In genomic region chr4:135872015-135872414, GRCm38 (mm10) we compare ENCODE assay signal across 8 mouse cellular contexts. TPM values are rescaled to one million over a fixed set of nuclear protein-coding genes. Genes with fewer than 3 reads are reported as not detected.
A peak's percentile ranks its signal among the peaks of the same experiment; 100 is the strongest.
DNase-seq lines count a peak whose midpoint lies in the region; ATAC-seq lines count a peak whose summit lies in the region.

No protein-coding gene starts in this region.

- ATAC-seq in heart, embryonic 15.5 days (replicated peaks; ENCODE audit: insufficient number of reproducible peaks, insufficient read depth, low FRiP score, low read depth): no peak
- no peak for ATAC-seq in hindbrain, embryonic 15.5 days (ENCODE audit: low FRiP score, low read depth)
- ATAC-seq in midbrain, embryonic 14.5 days (ENCODE audit: low FRiP score, low TSS enrichment): no peak

- intact Hi-C loops in heart, postnatal 25 days (cut with DNase I): loop anchor here (10.0 kb wide), 1 partner anchor 167 kb away; no protein-coding TSS in a partner anchor
- intact Hi-C loops in left cerebral cortex, postnatal 4 days (cut with DNase I): loop anchor here (5.0 kb wide), 1 partner anchor 70 kb away; no protein-coding TSS in a partner anchor

- peaks cover 18% of the 10 kb centered on the region for H3K36me3 ChIP-seq in heart, embryonic 15.5 days
- peaks cover 20% of the 10 kb centered on the region for H3K36me3 ChIP-seq in hindbrain, embryonic 15.5 days
- H3K36me3 ChIP-seq in midbrain, embryonic 14.5 days (ENCODE audit: control insufficient read depth, insufficient read depth, low read length): peaks cover 23% of the 10 kb centered on the region

- peak overlapping the region; percentile 67 for H3K4me3 ChIP-seq in heart, embryonic 15.5 days
- H3K4me3 ChIP-seq in hindbrain, embryonic 15.5 days: peak overlapping the region; percentile 82
- peak overlapping the region; percentile 68 for H3K4me3 ChIP-seq in midbrain, embryonic 14.5 days (replicated peaks; ENCODE audit: low read depth, low read length)

- no peaks in the 10 kb centered on the region for H3K9me3 ChIP-seq in heart, embryonic 15.5 days (replicated peaks)
- no peaks in the 10 kb centered on the region for H3K9me3 ChIP-seq in hindbrain, embryonic 15.5 days
- H3K9me3 ChIP-seq in midbrain, embryonic 14.5 days (ENCODE audit: control insufficient read depth, low read length): no peaks in the 10 kb centered on the region

- H3K27ac ChIP-seq in heart, embryonic 15.5 days: peak overlapping the region; percentile 97
- peak overlapping the region; percentile 32; the same call in 1 of the 2 replicates for H3K27ac ChIP-seq in hindbrain, embryonic 15.5 days (replicated peaks)
- H3K27ac ChIP-seq in midbrain, embryonic 14.5 days (replicated peaks; ENCODE audit: low read depth, low read length): no peak overlapping the region

- 32% methylated on average over 3 of the region's 3 CpGs for WGBS in heart, embryonic 15.5 days
- WGBS in hindbrain, embryonic 15.5 days: 39% methylated on average over 3 of the region's 3 CpGs
- WGBS in midbrain, embryonic 14.5 days: 44% methylated on average over 3 of the region's 3 CpGs

- peak overlapping the region; percentile 67 for H3K4me2 ChIP-seq in heart, embryonic 15.5 days
- peak overlapping the region; percentile 67 for H3K4me2 ChIP-seq in hindbrain, embryonic 15.5 days
- peak overlapping the region; percentile 67 for H3K4me2 ChIP-seq in midbrain, embryonic 14.5 days (ENCODE audit: low read length)

- no peak for DNase-seq in heart, postnatal 25 days (ENCODE audit: low spot score)
- peak; percentile 39 for DNase-seq in adipocyte (ENCODE audit: low spot score)
- DNase-seq in midbrain, embryonic 14.5 days: no peak
- no peak for DNase-seq in urinary bladder, adult 2 months (ENCODE audit: low spot score)
- DNase-seq in left cerebral cortex, postnatal 4 days: no peak
- no peak for DNase-seq in left cerebral cortex, adult 18-20 months (ENCODE audit: low spot score in 2 of 2)

- H3K27me3 ChIP-seq in heart, embryonic 15.5 days: no peaks in the 10 kb centered on the region
- H3K27me3 ChIP-seq in hindbrain, embryonic 15.5 days: no peaks in the 10 kb centered on the region
- H3K27me3 ChIP-seq in midbrain, embryonic 14.5 days (ENCODE audit: control insufficient read depth, insufficient read depth, low read length): no peaks in the 10 kb centered on the region

- peak overlapping the region; percentile 83 for H3K9ac ChIP-seq in heart, embryonic 15.5 days
- H3K9ac ChIP-seq in hindbrain, embryonic 15.5 days: peak overlapping the region; percentile 88
- peak overlapping the region; percentile 17; the same call in 1 of the 2 replicates for H3K9ac ChIP-seq in midbrain, embryonic 14.5 days (replicated peaks; ENCODE audit: low read length)

- peaks cover 53% of the 10 kb centered on the region for H3K4me1 ChIP-seq in heart, embryonic 15.5 days (replicated peaks)
- H3K4me1 ChIP-seq in hindbrain, embryonic 15.5 days (replicated peaks): peaks cover 57% of the 10 kb centered on the region
- H3K4me1 ChIP-seq in midbrain, embryonic 14.5 days (ENCODE audit: control insufficient read depth, insufficient read depth, low read length): peaks cover 46% of the 10 kb centered on the region

RNA-seq across cellular contexts. Expression of gene Pnrc2, which starts 1.6 kb away (rescaled TPM):
- 123 and 130 TPM in 2 replicates for polyA plus RNA-seq in heart, embryonic 15.5 days (2015; fragmentation: Nextera tagmentation; extraction: Ambion mirVana)
- total RNA-seq in heart, postnatal 25 days (2021): 10 to 100 TPM; 57.7 to 67.0 TPM
- polyA plus RNA-seq in hindbrain, embryonic 15.5 days (2015; fragmentation: Nextera tagmentation; extraction: Ambion mirVana): 97.7 and 97.9 TPM in 2 replicates
- 90.8 and 122 TPM in 2 replicates for polyA plus RNA-seq in midbrain, embryonic 14.5 days (2014; fragmentation: Nextera tagmentation; extraction: Ambion mirVana)
- 100 and 122 TPM in 2 replicates for polyA plus RNA-seq in urinary bladder, adult 2 months (2012; rRNA removed)
- 10 to 100 TPM; 41.1 to 45.2 TPM for total RNA-seq in left cerebral cortex, postnatal 4 days (2021)
- 10 to 100 TPM; 39.6 to 52.7 TPM for total RNA-seq in left cerebral cortex, adult 18-20 months (2021)

RNA-seq across cellular contexts. Expression of gene Srsf10, which starts 16.5 kb away (rescaled TPM):
- 127 and 131 TPM in 2 replicates for polyA plus RNA-seq in heart, embryonic 15.5 days (2015; fragmentation: Nextera tagmentation; extraction: Ambion mirVana)
- 10 to 100 TPM; 41.7 to 47.7 TPM for total RNA-seq in heart, postnatal 25 days (2021)
- 164 and 168 TPM in 2 replicates for polyA plus RNA-seq in hindbrain, embryonic 15.5 days (2015; fragmentation: Nextera tagmentation; extraction: Ambion mirVana)
- polyA plus RNA-seq in midbrain, embryonic 14.5 days (2014; fragmentation: Nextera tagmentation; extraction: Ambion mirVana): 247 and 266 TPM in 2 replicates
- 50.8 and 61.7 TPM in 2 replicates for polyA plus RNA-seq in urinary bladder, adult 2 months (2012; rRNA removed)
- total RNA-seq in left cerebral cortex, postnatal 4 days (2021): 100 to 1,000 TPM; 103 to 120 TPM
- 10 to 100 TPM; 72.3 to 76.1 TPM for total RNA-seq in left cerebral cortex, adult 18-20 months (2021)

RNA-seq across cellular contexts. Expression of gene Cnr2, which starts 23.2 kb away (rescaled TPM):
- polyA plus RNA-seq in heart, embryonic 15.5 days (2015; fragmentation: Nextera tagmentation; extraction: Ambion mirVana): 0.49 and 0.55 TPM in 2 replicates
- total RNA-seq in heart, postnatal 25 days (2021): under 1 TPM; 0.34 to 0.36 TPM
- polyA plus RNA-seq in hindbrain, embryonic 15.5 days (2015; fragmentation: Nextera tagmentation; extraction: Ambion mirVana): 0.05 and 0.26 TPM in 2 replicates
- polyA plus RNA-seq in midbrain, embryonic 14.5 days (2014; fragmentation: Nextera tagmentation; extraction: Ambion mirVana): 0.17 TPM in 1 of 2 replicates, not detected in the other
- 0.43 and 0.56 TPM in 2 replicates for polyA plus RNA-seq in urinary bladder, adult 2 months (2012; rRNA removed)
- total RNA-seq in left cerebral cortex, postnatal 4 days (2021): under 1 TPM; 0.12 to 0.16 TPM
- total RNA-seq in left cerebral cortex, adult 18-20 months (2021): not detected

RNA-seq across cellular contexts. Expression of gene Fuca1, which starts 48.5 kb away (rescaled TPM):
- 38.1 and 61.6 TPM in 2 replicates for polyA plus RNA-seq in heart, embryonic 15.5 days (2015; fragmentation: Nextera tagmentation; extraction: Ambion mirVana)
- total RNA-seq in heart, postnatal 25 days (2021): 10 to 100 TPM; 27.4 to 29.0 TPM
- polyA plus RNA-seq in hindbrain, embryonic 15.5 days (2015; fragmentation: Nextera tagmentation; extraction: Ambion mirVana): 63.5 and 72.8 TPM in 2 replicates
- polyA plus RNA-seq in midbrain, embryonic 14.5 days (2014; fragmentation: Nextera tagmentation; extraction: Ambion mirVana): 57.4 and 62.7 TPM in 2 replicates
- polyA plus RNA-seq in urinary bladder, adult 2 months (2012; rRNA removed): 75.9 and 84.2 TPM in 2 replicates
- 10 to 100 TPM; 44.2 to 46.8 TPM for total RNA-seq in left cerebral cortex, postnatal 4 days (2021)
- total RNA-seq in left cerebral cortex, adult 18-20 months (2021): 10 to 100 TPM; 33.6 to 36.5 TPM

Comparison
In these comparisons a context has a peak if more than half of its experiments do, and no peak if none do; other contexts are left out.
1. H3K9ac ChIP-seq: peak in every context shown above with its lines; median percentile 88 in hindbrain, embryonic 15.5 days; 83 in heart, embryonic 15.5 days; 17 in midbrain, embryonic 14.5 days.